Mouse (Mus musculus) lung, postnatal 25 days (tissue): ENCODE measurements at regions not wholly inside any gene's neighbourhood (a gene's known extent, or its start where the extent isn't known, plus 50 kb on each side); places are given as distances from the start of the nearest gene placed in this dataset.

Source experiments
- DNase-seq: peaks from one replicate; pipeline ENCODE4 v3.0.0; 2022; ENCODE audit warnings: low spot score

DNA sequence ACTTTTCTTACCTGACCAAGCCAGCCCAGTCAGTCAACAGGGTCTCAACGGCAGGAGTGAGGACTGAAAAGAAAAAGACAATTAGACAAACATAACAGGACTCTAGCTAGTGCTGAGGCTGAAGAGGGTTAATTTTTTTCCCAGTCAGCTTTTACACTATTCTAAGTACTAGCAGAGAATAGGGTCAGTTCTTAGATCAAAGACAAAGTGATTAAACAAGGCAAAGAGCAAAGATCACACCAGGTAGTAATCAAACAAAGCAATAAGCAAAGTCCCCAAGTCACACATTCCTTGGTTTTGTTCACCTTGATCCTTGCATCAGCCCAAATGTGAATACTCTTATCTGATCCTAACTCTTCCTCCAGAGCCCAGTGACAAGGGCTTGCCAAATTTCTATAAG, 267.8 kb upstream of the Tsc22d2 start:
- no peak for DNase-seq

- no peak for DNase-seq
Observed at GRCm38 (mm10) chr3:58153141-58153540, 261.4 kb upstream of the Tsc22d2 start.

GRCm38 (mm10) chr3:58153874-58154756, 260.4 kb upstream of the Tsc22d2 start:
- no peak for DNase-seq

DNA sequence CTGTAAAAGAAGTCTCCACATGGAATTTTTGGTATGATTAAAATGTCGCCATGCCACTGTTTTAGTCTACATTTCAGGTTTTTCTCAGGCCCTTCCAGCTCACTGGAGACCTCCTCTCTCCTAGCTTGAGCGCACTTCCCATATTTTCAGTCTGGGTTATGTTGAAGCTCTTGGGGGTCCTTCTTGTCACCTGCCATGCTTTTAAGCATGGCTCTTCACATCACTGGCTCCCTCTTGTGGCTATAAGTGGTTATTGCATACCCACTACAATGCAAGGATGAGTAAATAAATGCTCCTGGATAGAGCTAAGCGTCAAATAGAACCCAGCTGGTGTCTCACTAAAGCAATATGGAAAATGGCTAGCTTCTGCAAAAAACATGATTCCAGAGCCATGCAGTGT, 255.1 kb upstream of the Tsc22d2 start:
- DNase-seq: peak; percentile 8

DNA sequence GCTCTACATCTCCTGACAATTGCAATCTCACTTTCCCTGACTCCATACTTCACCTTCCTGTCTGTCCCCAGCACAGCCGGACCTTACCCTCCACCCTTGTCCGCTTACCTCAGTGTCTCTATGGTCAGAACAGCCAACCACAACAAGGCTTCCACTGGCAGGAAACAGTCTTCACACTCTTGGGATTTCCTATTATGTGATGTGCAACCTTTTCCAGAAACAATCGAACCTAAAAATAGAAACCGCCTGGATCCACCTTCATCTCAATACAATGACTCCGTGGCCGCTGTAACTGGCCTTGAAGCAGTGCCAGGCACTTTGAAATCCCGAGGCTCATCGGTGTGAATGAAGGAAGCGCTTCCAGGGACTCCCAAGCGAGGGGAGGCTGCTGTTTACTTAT, 252.3 kb upstream of the Tsc22d2 start:
- DNase-seq: peak; percentile 21

GRCm38 (mm10) chr3:58163806-58164205, 250.7 kb upstream of the Tsc22d2 start:
- peak; percentile 78 for DNase-seq

DNA sequence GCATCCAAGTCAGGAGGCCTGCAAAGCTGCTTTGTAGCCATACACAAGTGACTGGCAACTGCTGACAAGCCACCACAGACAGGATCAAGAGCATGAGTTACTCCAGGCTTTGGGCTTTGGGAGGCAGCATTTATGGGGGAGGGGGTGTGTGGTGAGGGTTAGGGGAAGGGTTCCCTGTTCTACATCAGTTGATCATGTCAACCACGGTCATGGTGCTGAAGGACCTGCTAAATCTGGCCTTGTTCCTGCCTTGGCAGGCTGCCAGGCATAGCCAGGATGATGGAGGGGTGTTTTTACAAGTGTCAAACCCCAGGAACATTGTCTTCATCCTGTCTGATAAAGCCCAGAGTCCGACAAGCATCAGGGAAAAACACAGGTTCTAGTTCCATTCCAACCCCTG, 247.9 kb upstream of the Tsc22d2 start:
- DNase-seq: no peak

GRCm38 (mm10) chr3:58167121-58167520, 247.4 kb upstream of the Tsc22d2 start:
- no peak for DNase-seq

DNA sequence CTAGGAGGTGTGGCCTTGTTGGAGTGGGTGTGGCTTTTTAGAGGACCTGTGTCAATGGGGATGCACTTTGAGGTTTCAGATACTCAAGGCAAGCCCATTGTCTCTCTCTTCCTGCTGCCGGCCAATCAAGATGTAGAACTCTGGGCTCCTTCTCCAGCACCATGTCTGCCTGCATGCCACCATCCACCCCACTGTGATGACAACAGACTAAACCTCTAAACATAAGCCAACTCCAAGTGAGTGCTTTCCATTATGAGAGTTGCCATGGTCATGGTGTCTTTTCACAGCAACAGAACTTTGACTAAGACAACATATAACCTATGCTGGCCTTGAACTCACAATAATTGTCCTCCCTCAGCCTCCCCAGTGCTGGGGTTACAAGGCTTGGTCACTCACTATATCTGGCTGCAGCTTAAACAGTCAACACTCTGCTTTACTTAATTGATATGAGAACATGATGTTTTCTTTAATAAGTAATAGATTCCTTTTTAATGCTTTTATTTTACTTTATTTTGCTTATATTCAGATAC, 246.7 kb upstream of the Tsc22d2 start:
- no peak for DNase-seq

DNA sequence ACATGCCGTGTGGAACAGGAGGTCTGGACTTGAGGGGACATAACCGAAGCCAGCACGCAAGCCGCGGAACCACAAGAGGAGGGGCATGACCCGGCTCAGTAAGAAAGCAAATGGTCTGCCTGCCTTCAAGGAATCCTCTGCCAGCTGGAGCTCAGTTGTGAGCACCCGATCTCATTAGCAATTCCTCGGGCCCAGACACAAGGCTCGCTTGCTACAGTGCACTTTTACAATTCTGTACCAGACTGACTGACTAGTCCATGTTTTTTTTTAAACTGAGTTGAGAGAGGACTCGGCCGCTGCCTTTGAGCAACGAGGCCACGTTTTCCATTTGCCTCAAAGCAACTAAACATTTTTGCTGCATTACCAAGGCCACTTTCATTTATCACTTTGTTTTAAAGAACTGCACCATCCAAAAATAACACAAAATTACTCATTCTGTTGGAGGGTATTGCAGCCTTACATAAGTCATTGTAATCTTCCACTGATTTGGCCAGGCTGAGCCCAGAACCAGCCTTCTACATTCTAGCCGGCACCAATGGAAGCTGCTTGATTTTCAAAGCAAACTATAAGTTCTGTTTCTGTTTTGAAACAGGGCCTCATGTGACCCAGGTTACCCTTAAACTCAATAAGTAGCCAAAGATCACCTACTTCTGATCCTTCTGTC, 245.9 kb upstream of the Tsc22d2 start:
- DNase-seq: peak; percentile 9

DNA sequence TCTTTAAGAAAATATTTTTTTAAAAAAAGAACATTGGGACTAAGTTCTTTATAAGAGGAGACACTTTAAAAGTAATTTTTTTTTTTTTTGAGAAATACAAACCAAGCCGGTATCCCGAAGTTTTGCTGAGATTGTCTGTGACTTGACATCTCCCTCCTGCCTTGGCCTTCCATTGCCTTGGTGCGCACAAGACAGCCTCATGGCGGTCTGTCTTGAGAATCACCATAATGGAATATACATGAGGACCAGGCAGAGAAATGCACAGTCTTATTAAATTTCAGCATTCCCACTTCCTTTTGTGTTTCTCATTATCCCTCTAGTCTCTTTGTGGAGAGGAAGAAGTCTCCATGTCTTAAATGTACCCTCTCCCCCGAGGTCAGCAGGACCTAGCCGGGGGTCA, 244.7 kb upstream of the Tsc22d2 start:
- DNase-seq: no peak

- no peak for DNase-seq
Observed at GRCm38 (mm10) chr3:58172096-58172495, 242.4 kb upstream of the Tsc22d2 start.

DNA sequence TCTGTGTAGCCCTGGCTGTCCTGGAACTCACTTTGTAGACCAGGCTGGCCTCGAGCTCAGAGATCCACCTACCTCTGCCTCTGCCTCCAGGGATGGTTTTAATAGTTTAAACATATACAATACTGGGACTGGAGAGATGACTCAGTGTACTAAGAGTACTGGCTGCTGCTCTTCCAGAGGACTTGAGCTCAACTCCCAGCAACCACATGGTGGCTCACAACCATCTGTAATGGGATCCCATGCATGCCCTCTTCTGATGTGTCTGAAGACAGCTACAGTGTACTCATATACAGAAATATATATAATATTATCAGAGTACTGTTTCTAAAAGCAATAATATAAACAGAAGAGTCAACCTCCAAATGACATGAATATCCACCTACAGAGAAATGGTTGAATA, 240.7 kb upstream of the Tsc22d2 start:
- DNase-seq: no peak

DNA sequence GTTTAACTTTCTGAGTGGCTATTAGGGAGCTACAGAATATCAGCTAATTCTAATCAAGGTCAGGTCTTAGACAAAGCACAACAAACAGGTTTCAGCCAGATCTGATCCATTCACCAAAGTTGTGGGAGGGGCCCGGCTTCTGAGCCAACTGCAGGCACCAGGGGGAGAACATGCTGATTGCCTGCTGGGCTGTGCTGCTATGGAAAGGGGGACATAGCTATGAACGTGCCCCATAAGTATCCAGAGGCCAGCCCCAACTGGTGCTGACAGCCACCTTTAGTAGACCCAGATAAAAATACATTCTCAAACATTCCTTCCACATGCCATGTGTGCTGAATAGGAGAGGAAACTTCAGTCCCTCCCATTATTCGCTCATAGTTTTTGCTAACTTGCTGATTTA, 232.8 kb upstream of the Tsc22d2 start:
- DNase-seq: no peak

- DNase-seq: no peak
Observed at GRCm38 (mm10) chr3:58182299-58182698, 232.2 kb upstream of the Tsc22d2 start.

- DNase-seq: no peak
Observed at GRCm38 (mm10) chr3:58183279-58183678, 231.2 kb upstream of the Tsc22d2 start.

GRCm38 (mm10) chr3:58200462-58200861, 214.1 kb upstream of the Tsc22d2 start:
- no peak for DNase-seq

DNA sequence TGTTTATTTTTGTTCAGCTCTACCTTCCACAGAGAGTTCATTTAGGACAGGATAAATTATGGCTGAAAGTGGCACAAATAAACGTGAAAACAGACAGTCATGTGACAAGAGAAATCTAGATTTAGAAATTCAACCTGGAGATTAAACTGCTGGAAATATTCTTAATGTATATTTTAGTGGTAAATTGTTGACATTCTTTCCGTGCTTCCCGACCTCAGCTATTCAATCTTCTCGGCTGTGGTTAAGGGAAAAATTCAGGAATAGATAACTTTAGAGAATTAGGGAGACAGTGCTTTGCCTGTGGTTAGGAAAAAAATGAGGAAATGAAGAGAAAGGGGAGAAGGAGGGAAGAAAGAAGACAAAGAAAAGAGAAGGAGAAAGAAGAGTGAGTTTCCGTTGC, 211.7 kb upstream of the Tsc22d2 start:
- no peak for DNase-seq

DNA sequence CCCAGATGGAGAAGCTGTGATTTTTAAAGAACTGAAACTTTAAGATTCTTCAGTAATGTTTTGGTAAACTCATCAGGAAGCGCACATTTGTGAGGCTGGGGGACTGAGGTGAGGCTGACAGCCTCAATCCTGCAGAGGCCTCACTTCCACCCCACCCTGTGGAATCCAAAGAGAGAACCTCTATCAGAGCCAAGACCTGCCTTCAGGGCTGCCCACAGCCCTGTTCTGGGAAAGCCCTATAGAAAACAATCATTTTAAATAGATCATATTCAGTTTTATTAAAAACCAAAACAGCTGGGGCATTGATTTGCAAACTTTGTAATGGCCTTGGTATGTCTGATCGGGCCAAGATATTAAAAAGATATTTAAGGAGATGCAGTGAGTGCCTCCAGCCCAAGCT, 210.7 kb upstream of the Tsc22d2 start:
- DNase-seq: no peak

- DNase-seq: no peak
Observed at GRCm38 (mm10) chr3:58205526-58205925, 209.0 kb upstream of the Tsc22d2 start.

GRCm38 (mm10) chr3:58206776-58207398, 207.6 kb upstream of the Tsc22d2 start:
- no peak for DNase-seq

- no peak for DNase-seq
Observed at GRCm38 (mm10) chr3:58211016-58211415, 203.5 kb upstream of the Tsc22d2 start.

DNA sequence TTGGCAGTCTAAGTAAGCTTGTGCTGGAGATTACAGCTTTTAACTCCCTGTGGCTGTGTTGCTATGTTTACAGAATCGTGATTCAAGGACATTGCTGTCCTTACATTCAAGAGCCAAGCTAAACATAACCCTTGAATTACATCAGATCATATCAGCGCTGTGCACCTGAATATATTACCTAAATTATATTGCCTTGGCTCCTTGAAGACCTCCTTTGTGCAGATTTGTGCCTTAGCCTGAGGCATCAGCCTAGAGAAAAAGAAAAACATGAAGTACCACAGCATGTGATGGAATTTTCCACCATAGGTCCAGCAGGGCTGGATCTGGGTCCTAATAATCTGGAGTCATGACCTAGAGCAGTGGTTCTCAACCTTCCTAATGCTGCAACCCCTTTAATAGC, 189.8 kb upstream of the Tsc22d2 start:
- no peak for DNase-seq
